Mouse (Mus musculus) neural tube, embryonic 12.5 days (tissue): ENCODE results near the gene Ptchd4. TPM values are rescaled to one million over a fixed set of nuclear protein-coding genes. Genes with fewer than 3 reads are reported as not detected.

ENCODE experiments used
- ATAC-seq: fragments of 200-750 bp; cut with Nextera tagmentation; 2 replicates; pipeline ENCODE4 v1.8.0; 2017; ENCODE audit warnings: low read depth, mild to moderate bottlenecking, moderate TSS enrichment, moderate library complexity; ENCODE audit not compliant: low FRiP score
- H3K27ac ChIP-seq: fragments of 300-500 bp; sonication (generic); 2 replicates; pipeline ENCODE4 v1.5.1; 2016
- H3K27me3 ChIP-seq: fragments of 300-500 bp; sonication (generic); replicated peaks from 2 replicates; pipeline ENCODE4 v1.6.1; 2016; ENCODE audit warnings: mild to moderate bottlenecking
- H3K36me3 ChIP-seq: fragments of 300-500 bp; sonication (generic); 2 replicates; pipeline ENCODE4 v1.6.1; 2016; ENCODE audit warnings: mild to moderate bottlenecking
- H3K4me1 ChIP-seq: fragments of 300-500 bp; sonication (generic); 2 replicates; pipeline ENCODE4 v1.6.1; 2016
- H3K4me2 ChIP-seq: fragments of 300-500 bp; sonication (generic); replicated peaks from 2 replicates; pipeline ENCODE4 v1.6.1; 2016; ENCODE audit warnings: mild to moderate bottlenecking
- H3K4me3 ChIP-seq: fragments of 300-500 bp; sonication (generic); 2 replicates; pipeline ENCODE4 v1.5.1; 2016
- H3K9ac ChIP-seq: fragments of 300-500 bp; sonication (generic); 2 replicates; pipeline ENCODE4 v1.6.1; 2016; ENCODE audit warnings: mild to moderate bottlenecking
- H3K9me3 ChIP-seq: fragments of 300-500 bp; sonication (generic); 2 replicates; pipeline ENCODE4 v1.6.1; 2016; ENCODE audit warnings: mild to moderate bottlenecking
- WGBS: fragments of 180-500 bp; shearing (Covaris S2); methylation state at CpG from one replicate; pipeline ENCODE4 v1.1.7; 2016; 5-methylcytosine and 5-hydroxymethylcytosine counted together
- polyA plus RNA-seq: library from polyadenylated mRNA; unstranded; fragments of >200 nt; fragmentation: Nextera tagmentation; extraction: Ambion mirVana; gene quantifications from 2 replicates; pipeline ENCODE4 v1.2.1, GENCODE M21; 2016

Gene Ptchd4
- polyA plus RNA-seq, 1 experiment from 2014 or later: 5.5 TPM

DNA sequence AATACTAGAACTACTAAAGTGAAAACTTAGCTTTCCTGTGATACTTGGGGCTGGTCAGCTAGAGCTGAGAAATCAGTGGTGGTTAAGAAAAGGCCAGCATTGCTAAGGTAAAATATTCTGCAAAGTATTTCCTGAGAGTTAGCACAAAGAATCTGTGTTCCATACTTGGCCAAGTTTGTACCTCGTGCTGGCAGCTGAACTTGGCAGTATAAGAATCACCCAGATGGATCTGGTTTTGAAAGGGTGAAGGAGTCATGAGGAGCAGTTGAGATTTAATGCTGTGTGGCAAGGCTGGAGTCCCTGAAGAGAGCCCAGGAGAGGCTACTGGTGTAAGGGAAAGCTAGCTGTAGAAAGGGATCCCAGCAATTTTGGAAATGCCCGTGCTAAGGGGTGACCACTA is 140.7 kb downstream of the Ptchd4 start:
- Histone ChIP-seq H3K4me3 (no peak overlapping the region), H3K9me3 (no peaks in the 10 kb centered on the region), H3K4me2 (no peak overlapping the region), H3K36me3 (no peaks in the 10 kb centered on the region), H3K9ac (no peak overlapping the region), H3K4me1 (no peaks in the 10 kb centered on the region), H3K27me3 (no peaks in the 10 kb centered on the region), H3K27ac (no peak overlapping the region)
- 80% methylated on average over 2 of the region's 2 CpGs for WGBS
- ATAC-seq: no peak

DNA sequence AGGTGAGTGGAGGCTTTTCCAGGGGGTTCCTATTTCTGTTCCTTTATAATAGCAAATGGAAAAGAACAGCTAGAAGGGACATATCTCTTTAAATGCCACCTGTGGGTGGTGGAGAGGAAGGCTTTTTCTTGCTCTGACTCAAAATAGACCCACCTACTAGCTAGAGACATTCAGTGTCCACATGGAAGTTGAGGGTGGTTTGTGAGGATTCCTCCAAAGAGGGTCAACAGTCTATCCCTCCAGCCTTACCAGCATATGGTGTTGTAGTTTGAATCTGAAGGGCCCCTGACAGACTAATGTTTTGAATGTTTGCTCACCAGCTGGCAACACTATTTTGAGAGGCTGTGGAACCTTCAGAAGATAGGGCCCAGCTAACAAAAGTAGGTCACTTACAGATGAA is 147.0 kb downstream of the Ptchd4 start:
- Histone ChIP-seq H3K4me2 (no peak overlapping the region), H3K36me3 (no peaks in the 10 kb centered on the region), H3K4me1 (no peaks in the 10 kb centered on the region), H3K4me3 (no peak overlapping the region), H3K27ac (no peak overlapping the region), H3K27me3 (no peaks in the 10 kb centered on the region), H3K9ac (no peak overlapping the region), H3K9me3 (no peaks in the 10 kb centered on the region)
- no peak for ATAC-seq

- no peaks in the 10 kb centered on the region for H3K27me3 ChIP-seq
- no peak overlapping the region for H3K4me2 ChIP-seq
- no peak for ATAC-seq
- H3K4me3 ChIP-seq: no peak overlapping the region
- no peak overlapping the region for H3K9ac ChIP-seq
- 68% methylated on average over 5 of the region's 5 CpGs for WGBS
- no peaks in the 10 kb centered on the region for H3K4me1 ChIP-seq
- H3K27ac ChIP-seq: no peak overlapping the region
- H3K36me3 ChIP-seq: no peaks in the 10 kb centered on the region
- H3K9me3 ChIP-seq: no peaks in the 10 kb centered on the region
Observed at GRCm38 (mm10) chr17:42480173-42480991, 164.6 kb downstream of the Ptchd4 start.

DNA sequence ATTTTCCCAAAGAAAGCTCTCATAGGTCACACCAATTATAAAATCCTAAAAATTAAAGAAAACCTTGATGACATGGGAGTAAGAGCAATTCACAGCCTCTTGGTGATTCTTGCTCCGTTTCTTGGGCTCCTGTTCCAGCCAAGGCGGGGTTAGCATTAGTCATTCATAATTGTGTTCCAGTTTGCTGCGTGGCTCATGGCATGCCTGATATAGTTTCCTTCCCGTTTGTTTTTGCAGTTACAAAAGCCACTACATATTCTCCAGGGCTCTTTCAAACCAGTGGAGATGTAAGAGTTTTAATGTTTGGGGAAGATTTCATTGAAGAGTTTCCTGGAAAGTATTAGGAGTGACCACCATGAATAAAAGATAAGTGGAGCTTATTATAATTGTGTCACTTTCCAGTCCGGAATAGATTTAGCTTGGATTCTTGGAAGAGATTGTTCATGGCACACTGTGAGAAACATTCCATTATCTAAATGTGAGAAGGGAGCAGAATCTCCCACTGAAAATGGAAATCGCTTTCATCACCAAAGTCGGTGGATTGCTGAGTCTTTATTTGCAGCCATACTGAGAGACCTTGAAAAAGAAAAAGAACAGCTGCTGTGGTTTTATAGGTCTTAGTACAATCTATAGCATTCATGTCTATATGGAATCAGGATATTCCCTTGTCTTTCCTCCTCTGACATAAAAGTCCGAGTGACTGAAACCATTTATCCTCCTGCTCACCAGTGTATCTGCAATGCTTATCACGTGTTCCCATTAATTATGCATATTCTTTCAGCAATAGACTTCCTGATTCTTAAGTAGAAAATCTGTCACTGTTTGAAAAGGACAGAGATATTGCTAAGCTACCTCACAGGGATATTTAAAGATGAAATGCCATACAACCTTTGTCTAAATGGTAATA is 193.9 kb downstream of the Ptchd4 start:
- WGBS: 78% methylated on average over 9 of the region's 9 CpGs
- Histone ChIP-seq H3K4me2 (no peak overlapping the region), H3K4me3 (no peak overlapping the region), H3K9me3 (no peaks in the 10 kb centered on the region), H3K27me3 (no peaks in the 10 kb centered on the region), H3K9ac (no peak overlapping the region), H3K27ac (no peak overlapping the region), H3K4me1 (no peaks in the 10 kb centered on the region), H3K36me3 (no peaks in the 10 kb centered on the region)
- ATAC-seq: no peak

DNA sequence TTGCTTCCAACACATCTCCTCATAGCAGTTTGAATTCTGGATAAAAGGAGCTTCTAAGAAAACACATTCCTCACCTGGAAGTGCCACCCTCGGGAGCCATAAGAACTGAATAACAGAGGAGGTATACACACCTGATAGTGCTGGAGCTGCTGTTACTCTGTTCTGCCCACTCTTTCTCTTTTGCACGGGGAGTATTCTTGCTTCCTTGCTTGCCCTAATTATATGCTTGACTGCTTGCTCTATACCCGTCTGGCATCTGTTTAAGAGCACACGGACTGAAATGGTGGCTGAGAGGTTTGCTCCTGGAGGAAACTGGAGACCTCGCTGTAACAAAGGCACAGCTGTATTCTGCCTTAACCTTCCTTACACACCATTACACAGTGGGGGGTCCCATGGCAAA is 214.4 kb downstream of the Ptchd4 start:
- no peaks in the 10 kb centered on the region for H3K36me3 ChIP-seq
- ATAC-seq: no peak
- H3K4me1 ChIP-seq: no peaks in the 10 kb centered on the region
- H3K4me2 ChIP-seq: no peak overlapping the region
- no peak overlapping the region for H3K4me3 ChIP-seq
- no peak overlapping the region for H3K9ac ChIP-seq
- H3K9me3 ChIP-seq: no peaks in the 10 kb centered on the region
- no peak overlapping the region for H3K27ac ChIP-seq
- no peaks in the 10 kb centered on the region for H3K27me3 ChIP-seq
- 35% methylated on average over 5 of the region's 5 CpGs for WGBS

DNA sequence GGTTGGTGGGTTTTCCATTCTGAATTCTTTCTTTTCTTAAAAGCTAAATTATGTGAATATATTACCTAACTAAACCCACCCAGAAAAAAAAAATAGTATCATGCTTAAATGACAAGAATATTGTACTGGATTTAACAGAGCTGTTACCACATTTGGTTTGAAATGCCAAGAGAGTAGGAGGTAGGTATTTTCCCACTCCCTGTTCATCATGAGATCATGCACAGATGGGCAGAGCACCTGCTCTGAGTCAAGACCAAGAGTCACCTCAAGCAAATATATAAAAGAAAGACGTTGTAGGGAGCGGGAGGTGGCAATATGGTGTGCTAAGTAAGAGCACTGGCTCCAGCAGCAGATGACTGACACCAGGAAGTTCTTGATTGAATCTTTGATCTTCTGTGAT is 233.8 kb downstream of the Ptchd4 start:
- H3K4me2 ChIP-seq: no peak overlapping the region
- H3K27ac ChIP-seq: no peak overlapping the region
- no peaks in the 10 kb centered on the region for H3K4me1 ChIP-seq
- 92% methylated on average over 2 of the region's 2 CpGs for WGBS
- H3K4me3 ChIP-seq: no peak overlapping the region
- H3K36me3 ChIP-seq: no peaks in the 10 kb centered on the region
- no peak for ATAC-seq
- H3K9ac ChIP-seq: no peak overlapping the region
- no peaks in the 10 kb centered on the region for H3K9me3 ChIP-seq
- no peaks in the 10 kb centered on the region for H3K27me3 ChIP-seq
